Mouse (Mus musculus) forebrain, postnatal 0 days (tissue): ENCODE data around the gene Gm28043. TPM values are rescaled to one million over a fixed set of nuclear protein-coding genes. Genes with fewer than 3 reads are reported as not detected.
A peak's percentile ranks its signal among the peaks of the same experiment; 100 is the strongest.

Experiments
- ATAC-seq: fragments of 200-750 bp; cut with Nextera tagmentation; 2 replicates; pipeline ENCODE4 v1.8.0; 2017; ENCODE audit warnings: mild to moderate bottlenecking, moderate library complexity
- DNase-seq: peaks from one replicate; pipeline ENCODE4 v3.0.0-alpha.2; 2015
- H3K27ac ChIP-seq: fragments of 300-500 bp; sonication (generic); 2 replicates; pipeline ENCODE4 v1.5.1; 2014; ENCODE audit warnings: low read depth, mild to moderate bottlenecking, antibody characterized with exemption, low read length, moderate library complexity, mixed read lengths
- H3K27me3 ChIP-seq: fragments of 300-500 bp; sonication (generic); 2 replicates; pipeline ENCODE4 v1.6.1; 2014; ENCODE audit warnings: mild to moderate bottlenecking, low read length, mixed read lengths; ENCODE audit not compliant: insufficient read depth
- H3K36me3 ChIP-seq: fragments of 300-500 bp; sonication (generic); 2 replicates; pipeline ENCODE4 v1.6.1; 2014; ENCODE audit warnings: mild to moderate bottlenecking, moderate library complexity; ENCODE audit not compliant: insufficient read depth
- H3K4me1 ChIP-seq: fragments of 300-500 bp; sonication (generic); 2 replicates; pipeline ENCODE4 v1.6.1; 2014; ENCODE audit warnings: antibody characterized with exemption; ENCODE audit not compliant: insufficient read depth
- H3K4me2 ChIP-seq: fragments of 300-500 bp; sonication (generic); 2 replicates; pipeline ENCODE4 v1.6.1; 2014; ENCODE audit warnings: low read depth, mild to moderate bottlenecking, moderate library complexity
- H3K4me3 ChIP-seq: fragments of 300-500 bp; sonication (generic); 2 replicates; pipeline ENCODE4 v1.5.1; 2014; ENCODE audit warnings: low read depth, low read length, mixed read lengths
- H3K9ac ChIP-seq: fragments of 300-500 bp; sonication (generic); 2 replicates; pipeline ENCODE4 v1.6.1; 2014; ENCODE audit warnings: mild to moderate bottlenecking
- H3K9me3 ChIP-seq: fragments of 300-500 bp; sonication (generic); 2 replicates; pipeline ENCODE4 v1.6.1; 2016; ENCODE audit warnings: low read length
- CTCF ChIP-seq: sonication (generic); IDR thresholded peaks from 2 replicates; pipeline ENCODE4 v1.5.1; 2016; ENCODE audit warnings: antibody characterized with exemption, control low read depth, low read depth
- WGBS: fragments of 180-500 bp; shearing (Covaris S2); extraction: QIAGEN DNeasy Blood & Tissue Kit; methylation state at CpG from one replicate; pipeline ENCODE4 v1.1.7; 2014; 5-methylcytosine and 5-hydroxymethylcytosine counted together
- polyA plus RNA-seq: library from polyadenylated mRNA; unstranded; fragments of >200 nt; fragmentation: Nextera tagmentation; extraction: Ambion mirVana; gene quantifications from 2 replicates; pipeline ENCODE4 v1.2.1, GENCODE M21; 2015
- total RNA-seq: library from RNA; depleted of rRNA; stranded (reverse); fragments of >200 nt; gene quantifications from 2 replicates; pipeline ENCODE4 v1.2.3, GENCODE M21; 2014

The Gm28043 gene
- total and polyA plus RNA-seq, 2 experiments from 2014 or later: 2.3 to 7.0 TPM

DNA sequence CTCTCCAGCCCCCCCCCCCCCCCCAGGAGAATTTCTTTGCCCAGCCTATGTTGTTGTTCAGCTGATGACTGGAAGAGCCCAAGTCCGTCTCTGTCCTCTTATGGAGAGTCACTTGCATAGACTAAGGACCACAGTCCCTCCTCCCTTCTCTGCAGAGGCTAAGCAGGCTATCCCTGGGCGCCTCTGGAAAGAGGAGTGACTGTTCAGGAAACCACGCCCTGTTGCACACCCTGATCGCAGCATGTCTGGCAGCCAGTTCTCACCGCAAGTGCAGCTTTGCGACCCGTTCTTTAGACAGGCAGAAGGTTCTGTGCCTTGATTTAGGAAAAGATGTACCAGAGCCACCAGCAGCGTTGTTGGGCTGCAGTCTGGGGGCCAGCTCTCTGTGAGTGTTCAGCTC is 23.2 kb downstream of the Gm28043 start:
- no peak overlapping the region for H3K4me3 ChIP-seq
- H3K4me2 ChIP-seq: no peak overlapping the region
- H3K9me3 ChIP-seq: no peaks in the 10 kb centered on the region
- no peaks in the 10 kb centered on the region for H3K4me1 ChIP-seq
- peaks cover 80% of the 10 kb centered on the region for H3K36me3 ChIP-seq
- TF ChIP-seq CTCF: no peak
- H3K9ac ChIP-seq: no peak overlapping the region
- DNase-seq: no peak
- ATAC-seq: no peak
- 87% methylated on average over 8 of the region's 8 CpGs for WGBS
- H3K27me3 ChIP-seq: no peaks in the 10 kb centered on the region
- H3K27ac ChIP-seq: no peak overlapping the region

DNA sequence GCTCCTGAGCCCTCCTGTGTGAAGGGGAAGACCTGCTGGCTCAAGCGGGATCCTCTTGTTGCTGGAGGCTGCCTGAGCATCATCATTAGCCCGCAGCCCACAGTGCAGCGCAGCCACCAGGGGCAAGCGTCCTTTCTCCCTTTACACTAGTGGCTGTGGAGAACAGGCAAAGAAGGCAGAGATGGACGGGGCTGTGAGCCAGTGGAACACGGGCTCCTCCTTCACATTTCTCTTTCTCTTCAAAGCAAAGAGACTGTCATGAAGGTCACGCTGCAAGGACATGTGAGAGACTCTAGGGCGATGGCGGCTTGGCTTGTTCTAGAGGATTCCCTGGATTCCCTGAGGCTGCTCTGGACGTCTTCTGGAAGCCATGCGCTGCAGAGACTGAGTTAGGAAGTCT is 26.3 kb downstream of the Gm28043 start:
- no peaks in the 10 kb centered on the region for H3K27me3 ChIP-seq
- DNase-seq (no peak), ATAC-seq (no peak)
- H3K4me2 ChIP-seq: no peak overlapping the region
- H3K9me3 ChIP-seq: no peaks in the 10 kb centered on the region
- no peak for TF ChIP-seq CTCF
- no peak overlapping the region for H3K9ac ChIP-seq
- peaks cover 52% of the 10 kb centered on the region for H3K36me3 ChIP-seq
- H3K4me1 ChIP-seq: no peaks in the 10 kb centered on the region
- no peak overlapping the region for H3K4me3 ChIP-seq
- 96% methylated on average over 11 of the region's 11 CpGs for WGBS
- no peak overlapping the region for H3K27ac ChIP-seq

DNA sequence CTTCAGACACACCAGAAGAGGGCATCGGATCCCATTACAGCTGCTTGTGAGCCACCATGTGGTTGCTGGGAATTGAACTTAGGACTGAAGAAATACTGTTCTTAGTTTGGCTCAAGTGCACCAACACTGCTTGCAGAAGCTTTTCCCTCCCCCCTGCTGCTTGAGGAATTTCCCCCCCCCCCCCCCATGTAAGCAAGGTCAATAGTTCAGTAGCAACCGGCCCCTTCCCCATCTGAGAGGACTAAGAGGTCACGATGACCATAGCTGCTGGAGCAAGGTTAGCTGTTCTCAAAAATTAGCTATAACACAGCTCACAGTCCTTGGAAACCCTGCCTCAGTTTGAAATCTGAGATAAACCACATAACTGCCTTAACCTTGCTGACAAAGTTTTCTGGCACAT is 27.5 kb downstream of the Gm28043 start:
- ATAC-seq (no peak), DNase-seq (no peak)
- TF ChIP-seq CTCF: no peak
- H3K9ac ChIP-seq: no peak overlapping the region
- peaks cover 44% of the 10 kb centered on the region for H3K36me3 ChIP-seq
- no peaks in the 10 kb centered on the region for H3K4me1 ChIP-seq
- 86% methylated on average over 3 of the region's 3 CpGs for WGBS
- H3K9me3 ChIP-seq: no peaks in the 10 kb centered on the region
- no peaks in the 10 kb centered on the region for H3K27me3 ChIP-seq
- no peak overlapping the region for H3K27ac ChIP-seq
- H3K4me2 ChIP-seq: no peak overlapping the region
- no peak overlapping the region for H3K4me3 ChIP-seq

DNA sequence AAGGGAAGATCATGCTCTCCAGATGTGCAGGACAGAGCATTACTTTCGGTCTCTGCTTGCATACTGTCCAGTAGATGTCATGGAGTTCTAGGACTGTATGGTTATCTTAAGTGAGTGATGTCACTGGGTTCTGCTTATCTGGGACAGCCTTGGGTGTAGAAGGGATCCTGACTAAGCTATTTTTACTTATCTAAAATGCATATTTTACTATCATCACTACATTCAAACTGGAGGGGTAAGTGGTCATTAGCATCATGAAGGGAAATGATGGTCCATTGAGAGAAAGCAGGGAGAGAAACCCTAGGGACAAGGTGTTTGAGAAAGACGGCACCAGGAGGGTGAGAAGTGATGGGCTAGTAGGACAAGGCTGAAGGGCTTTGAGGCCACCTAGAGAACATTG is 43.6 kb downstream of the Gm28043 start:
- Histone ChIP-seq H3K4me2 (no peak overlapping the region), H3K4me3 (no peak overlapping the region), H3K27ac (no peak overlapping the region), H3K36me3 (peaks cover 5% of the 10 kb centered on the region; the same call in 1 of the 2 replicates), H3K9ac (no peak overlapping the region), H3K9me3 (no peaks in the 10 kb centered on the region), H3K4me1 (no peaks in the 10 kb centered on the region), H3K27me3 (no peaks in the 10 kb centered on the region)
- TF ChIP-seq CTCF: no peak
- no peak for DNase-seq
- no peak for ATAC-seq
- WGBS: 92% methylated on average over 2 of the region's 2 CpGs

DNA sequence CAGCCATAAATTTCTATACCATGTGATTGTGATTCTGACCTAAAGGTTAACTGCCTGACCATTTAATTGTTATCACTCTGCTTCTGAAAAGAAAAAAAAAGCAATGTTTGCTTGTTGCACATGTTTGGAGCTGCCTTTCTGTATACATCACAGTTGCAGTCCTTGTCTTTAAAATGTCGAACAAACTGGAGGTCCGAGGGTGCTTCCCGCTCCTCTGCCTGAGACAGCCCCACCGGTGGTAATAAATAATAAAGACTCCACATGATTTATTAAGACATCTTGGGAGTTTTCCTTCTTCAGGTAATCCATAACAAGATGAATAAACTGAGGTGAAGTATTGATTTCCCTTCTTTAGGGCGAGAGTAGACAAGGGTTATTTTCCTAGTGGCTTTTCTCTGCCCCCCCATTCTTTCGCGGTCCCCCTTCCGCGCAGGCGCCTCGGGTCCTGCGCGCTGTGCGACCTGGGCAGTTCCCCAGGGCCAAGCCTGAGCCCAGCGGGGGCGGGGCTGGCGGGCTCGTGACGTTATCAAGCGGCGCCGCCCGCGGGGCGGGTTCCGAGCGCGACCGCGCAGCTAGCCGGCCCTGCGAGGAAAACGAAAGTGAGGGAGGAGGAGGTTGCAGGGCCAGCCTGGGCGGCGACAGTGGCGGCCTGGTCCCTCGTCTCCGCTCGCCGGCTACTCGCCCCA is 45.5 kb downstream of the Gm28043 start, which contains the start of gene Cmtr1:
Gene Cmtr1 (plus strand): TSS at position 520 of the 686 bp plus-strand sequence.
- TF ChIP-seq CTCF: no peak
- Histone ChIP-seq H3K9me3 (no peaks in the 10 kb centered on the region), H3K27me3 (no peaks in the 10 kb centered on the region), H3K36me3 (peaks cover 12% of the 10 kb centered on the region), H3K9ac (peak within 1 kb of the TSS; percentile 93), H3K4me2 (peak within 1 kb of the TSS; percentile 90), H3K4me1 (no peaks in the 10 kb centered on the region), H3K4me3 (peak within 1 kb of the TSS; percentile 82), H3K27ac (peak within 1 kb of the TSS; percentile 90)
- WGBS: 4% methylated on average over 41 of the region's 41 CpGs
- ATAC-seq (peak; percentile 97), DNase-seq (peak; percentile 95)

DNA sequence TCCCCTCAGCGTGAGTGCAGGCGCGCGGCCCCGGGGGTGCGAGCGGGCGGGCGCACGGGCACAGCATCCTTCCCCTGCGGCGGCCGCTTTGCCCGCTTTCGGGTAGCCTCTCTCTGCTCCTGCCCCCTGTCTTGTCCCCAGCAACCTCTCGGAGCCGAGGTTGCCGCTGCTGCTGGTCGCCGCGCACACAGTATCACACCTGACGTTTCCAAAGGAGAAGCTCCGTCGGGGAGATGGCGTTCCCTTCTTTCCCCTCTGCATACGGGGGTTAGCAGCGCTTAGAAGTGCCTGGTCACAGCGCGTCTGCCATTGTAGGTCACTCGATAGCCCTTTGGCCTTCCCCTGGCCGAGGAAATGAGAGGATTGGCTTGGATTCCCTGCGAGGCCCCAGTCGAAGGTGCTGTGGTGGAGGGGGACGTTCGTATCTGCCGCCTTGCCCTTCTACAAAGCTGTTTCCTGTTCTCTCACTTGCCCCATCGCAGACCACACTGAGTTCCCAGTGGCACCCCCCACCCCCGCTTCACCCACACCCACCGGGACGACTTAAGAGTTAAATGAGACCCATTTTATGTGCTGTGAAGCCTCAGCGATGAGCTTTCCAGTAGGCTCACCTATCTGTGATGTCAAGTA is 46.2 kb downstream of the Gm28043 start:
- TF ChIP-seq CTCF: 0 out of 2 replicates have a peak, but pooled peaks have one; percentile 7
- ATAC-seq (peak; percentile 69), DNase-seq (peak; percentile 44)
- Histone ChIP-seq H3K36me3 (peaks cover 12% of the 10 kb centered on the region), H3K27ac (peak overlapping the region; percentile 90), H3K4me1 (no peaks in the 10 kb centered on the region), H3K4me3 (peak overlapping the region; percentile 82), H3K9me3 (no peaks in the 10 kb centered on the region), H3K27me3 (no peaks in the 10 kb centered on the region), H3K4me2 (peak overlapping the region; percentile 90), H3K9ac (peak overlapping the region; percentile 93)
- 1% methylated on average over 38 of the region's 41 CpGs for WGBS

DNA sequence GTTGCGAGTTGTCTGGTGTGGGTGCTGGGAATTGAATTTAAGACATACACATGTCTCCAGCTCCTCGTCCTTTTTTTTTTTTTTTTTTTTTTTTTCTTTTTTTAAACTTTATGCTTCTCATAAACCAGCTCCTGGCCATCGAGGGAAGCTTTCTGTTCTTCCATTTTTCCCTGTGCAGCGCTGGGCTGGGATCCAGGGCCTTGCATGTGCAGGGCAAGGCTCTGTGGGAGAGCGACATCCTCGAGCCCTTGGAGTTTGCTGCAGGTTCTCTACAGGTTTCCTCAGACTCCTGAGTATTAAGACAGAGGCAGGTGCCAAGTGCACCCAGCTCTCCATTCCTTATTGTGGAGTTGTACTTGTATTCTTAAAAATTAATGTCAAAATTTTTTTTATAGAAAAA is 47.5 kb downstream of the Gm28043 start:
- no peak overlapping the region for H3K27ac ChIP-seq
- peaks cover 12% of the 10 kb centered on the region for H3K36me3 ChIP-seq
- no peaks in the 10 kb centered on the region for H3K9me3 ChIP-seq
- H3K9ac ChIP-seq: no peak overlapping the region
- no peak overlapping the region for H3K4me3 ChIP-seq
- no peak overlapping the region for H3K4me2 ChIP-seq
- H3K27me3 ChIP-seq: no peaks in the 10 kb centered on the region
- no peak for DNase-seq
- no peaks in the 10 kb centered on the region for H3K4me1 ChIP-seq
- 92% methylated on average over 6 of the region's 6 CpGs for WGBS
- ATAC-seq: no peak
- no peak for TF ChIP-seq CTCF
